Mouse (Mus musculus) brain, embryonic 14.5 days (tissue): ENCODE results near the gene Btbd17.

ENCODE experiments used
- CTCF ChIP-seq: fragments of 200-500 bp; IDR thresholded peaks from 2 replicates; pipeline ENCODE4 v1.5.1; 2012; ENCODE audit warnings: inconsistent platforms, mild to moderate bottlenecking, moderate library complexity, borderline replicate concordance; ENCODE audit not compliant: insufficient read depth, insufficient read length; ENCODE audit errors: extremely low read depth
- POLR2A ChIP-seq: fragments of 200-500 bp; IDR thresholded peaks from 2 replicates; pipeline ENCODE4 v1.6.1; 2012; ENCODE audit warnings: mild to moderate bottlenecking, inconsistent platforms, borderline replicate concordance; ENCODE audit not compliant: poor library complexity, insufficient read depth, insufficient read length, severe bottlenecking; ENCODE audit errors: extremely low read depth

GRCm38 (mm10) chr11:114819110-114819509 lies 23.4 kb upstream of the Btbd17 start:
- TF ChIP-seq POLR2A, result no peak
- TF ChIP-seq CTCF, result no peak
